Mouse (Mus musculus) naive thymus-derived CD4-positive, alpha-beta T cell, adult 5 months (primary cell): Measurements from ENCODE around the gene Ccsap. TPM values are rescaled to one million over a fixed set of nuclear protein-coding genes. Genes with fewer than 3 reads are reported as not detected.

Source experiments
- polyA plus RNA-seq: library from polyadenylated mRNA; unstranded; fragments of 100-300 nt; shearing (Covaris generic); gene quantifications from one replicate; pipeline ENCODE4 v1.2.1, GENCODE M21; 2017

Gene Ccsap
- polyA plus RNA-seq = 34.0 TPM

DNA sequence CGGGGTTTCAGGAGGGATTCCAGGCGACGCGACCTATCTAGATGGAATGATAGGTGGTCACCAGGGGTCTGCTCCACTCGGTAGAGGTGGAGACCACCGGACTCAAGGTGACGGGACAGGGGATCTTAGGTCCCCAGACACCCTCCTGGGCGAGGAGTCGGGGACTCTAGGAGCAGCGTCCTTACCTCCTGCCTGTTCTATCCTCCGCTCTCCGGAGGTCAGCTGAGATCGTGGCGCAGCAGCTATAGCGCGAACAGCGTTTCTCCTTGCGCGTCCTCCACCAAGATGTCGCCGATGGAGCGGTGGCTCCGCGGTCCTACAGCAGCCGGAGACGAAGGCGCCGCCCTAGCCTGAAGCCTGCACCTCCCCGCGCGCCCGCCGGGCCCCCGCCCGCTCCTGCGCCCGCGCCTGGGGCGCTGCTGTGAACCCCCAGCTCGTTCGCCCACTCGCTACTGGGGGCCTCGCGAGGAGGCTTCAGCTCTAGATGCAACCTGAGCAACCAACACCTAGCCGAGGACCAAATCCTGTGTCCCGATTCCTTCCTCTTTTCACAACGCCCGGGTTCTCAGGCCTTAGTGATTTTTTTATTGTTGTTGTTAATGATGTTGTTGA is at the start of gene Ccsap:
Ccsap (minus strand) TSS at position 562 of the 612 bp plus-strand sequence.

DNA sequence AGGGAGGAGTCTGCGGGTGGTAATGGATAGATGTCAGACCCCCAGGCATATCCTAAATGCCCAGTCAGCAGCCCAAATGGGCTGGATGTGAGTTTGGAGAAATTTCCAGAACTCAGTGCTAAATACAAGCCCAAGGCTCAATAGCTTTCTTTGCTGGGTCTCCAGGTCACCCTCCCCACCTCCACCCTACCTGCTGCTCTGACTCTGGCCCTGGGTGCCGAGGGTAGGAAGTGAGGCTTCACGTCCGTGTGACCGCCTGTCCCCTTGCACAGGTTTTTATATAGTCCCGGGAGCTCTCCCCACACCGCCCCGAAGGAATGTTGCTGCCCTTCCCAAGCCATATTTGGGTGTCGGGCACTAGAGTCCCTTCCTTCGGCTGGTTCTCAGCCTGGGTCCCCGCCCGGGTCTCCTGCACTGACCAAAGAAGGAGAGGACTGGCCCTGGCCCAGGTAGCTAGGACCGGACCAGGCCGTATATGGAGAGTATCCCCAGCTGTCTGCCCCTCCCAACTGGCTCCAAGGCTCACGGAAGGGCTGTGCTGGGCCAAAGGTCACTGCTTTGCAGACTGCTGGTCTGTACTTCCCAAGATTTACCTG is 34.6 kb upstream of the Ccsap start, which contains the start of gene Acta1:
Acta1 (minus strand) TSS at position 250 of the 596 bp plus-strand sequence.

DNA sequence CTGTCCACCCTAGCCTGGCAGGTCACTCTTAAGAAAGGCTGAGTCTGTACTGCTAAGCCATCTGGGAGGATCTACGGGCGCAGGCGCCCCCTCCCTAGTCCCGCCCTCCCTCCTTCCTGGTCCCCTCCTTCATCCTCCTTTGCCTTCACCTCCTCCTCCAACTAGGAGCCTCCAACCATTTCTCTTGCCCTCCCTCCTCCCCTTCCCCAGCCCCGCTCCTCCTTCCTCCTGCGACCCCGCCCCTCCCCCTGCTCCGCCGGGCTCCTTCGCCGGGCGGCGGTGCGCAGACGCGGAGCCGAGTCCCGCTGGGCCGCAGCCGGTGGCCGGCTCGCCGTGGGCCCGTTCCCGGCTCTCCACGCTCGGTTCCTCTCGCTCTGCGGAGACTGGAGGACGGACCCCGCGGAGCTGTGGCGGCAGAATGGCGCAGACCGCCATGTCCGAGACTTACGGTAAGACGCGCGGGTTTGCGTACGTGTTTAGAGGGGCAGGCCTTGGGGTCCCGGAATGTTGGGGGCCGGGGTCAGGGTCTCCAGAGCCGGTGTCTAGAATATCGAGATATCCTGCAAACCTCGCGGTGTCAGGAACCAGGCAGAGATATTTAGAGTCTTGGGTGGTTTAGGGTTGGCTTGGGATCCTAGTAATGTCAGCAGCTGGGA is 54.2 kb downstream of the Ccsap start, which contains the start of gene Rab4a:
Rab4a (plus strand) TSS at position 268 of the 656 bp plus-strand sequence.

Other genes starting within 250 kb of the Ccsap start
- gene Rhou, start 206.3 kb downstream of the Ccsap start, polyA plus RNA-seq = not detected
- gene Rab4a, start 54.2 kb downstream of the Ccsap start, polyA plus RNA-seq = 13.3 TPM
- 0.45 TPM for gene Acta1, start 34.5 kb upstream of the Ccsap start, polyA plus RNA-seq
- 21.9 TPM for gene Nup133, start 89.1 kb upstream of the Ccsap start, polyA plus RNA-seq
- gene Abcb10, start 122.9 kb upstream of the Ccsap start, polyA plus RNA-seq = 1.2 TPM
- gene Taf5l, start 161.2 kb upstream of the Ccsap start, polyA plus RNA-seq = 111 TPM
- gene Urb2, start 161.3 kb upstream of the Ccsap start, polyA plus RNA-seq = 12.8 TPM